In the genomic region with DNA sequence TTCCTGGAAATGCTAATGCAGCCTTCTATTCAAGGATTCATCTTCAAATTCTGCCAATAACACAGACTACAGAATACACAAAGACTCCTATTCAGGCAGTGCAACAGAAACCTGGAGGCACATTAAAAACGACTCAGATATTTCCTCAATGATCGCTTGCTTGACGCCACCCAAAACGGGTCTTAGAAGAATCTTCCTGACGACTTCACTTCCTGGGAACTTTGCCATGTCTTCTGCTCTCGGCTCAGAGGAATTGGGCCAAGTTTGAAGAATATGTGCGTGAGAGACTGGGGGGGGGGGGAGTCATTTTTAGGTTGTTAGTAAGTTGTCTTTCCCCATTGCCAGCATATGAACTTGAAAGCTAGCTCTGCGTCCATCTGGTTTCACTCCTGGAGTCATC, we compare ENCODE assay signal across 16 mouse cellular contexts.
"Had no signal": no experiment of that assay in that cellular context is flagged by ENCODE, and none has a peak within 500 bp of the region (broad histone marks: within the 10 kb centered on the region; RNA-seq: fewer than 3 reads in every experiment).

No protein-coding gene starts in this region.

- H3K4me3 ChIP-seq: kidney, embryonic 15.5 days; left cerebral cortex, adult 2 months; liver, embryonic 13.5 days; stomach, embryonic 15.5 days had no signal

- H3K4me2 ChIP-seq: kidney, embryonic 15.5 days; liver, embryonic 13.5 days; midbrain, embryonic 11.5 days; stomach, embryonic 15.5 days had no signal

- H3K27me3 ChIP-seq: kidney, embryonic 15.5 days; liver, embryonic 13.5 days; stomach, embryonic 15.5 days had no signal

- H3K4me1 ChIP-seq: kidney, embryonic 15.5 days; liver, embryonic 13.5 days; stomach, embryonic 15.5 days had no signal

- DNase-seq: kidney, postnatal 10 days; kidney, postnatal 36 days; layer of hippocampus, postnatal 36 days; liver, embryonic 13.5 days; lung, adult 2 months; lung, postnatal 14 days; lung, postnatal 4 days; midbrain, embryonic 14.5 days; right cerebral cortex, postnatal 25 days; spleen, adult 18-20 months; thymus, adult 18-20 months; thymus, postnatal 36 days had no signal

- H3K9me3 ChIP-seq: kidney, embryonic 15.5 days; liver, embryonic 13.5 days; stomach, embryonic 15.5 days had no signal

- H3K9ac ChIP-seq: kidney, embryonic 15.5 days; liver, embryonic 13.5 days; stomach, embryonic 15.5 days had no signal

- H3K36me3 ChIP-seq: kidney, embryonic 15.5 days; liver, embryonic 13.5 days; stomach, embryonic 15.5 days had no signal

- H3K27ac ChIP-seq: kidney, embryonic 15.5 days; left cerebral cortex, adult 2 months; liver, embryonic 13.5 days; stomach, embryonic 15.5 days had no signal
